Mouse (Mus musculus) layer of hippocampus, adult 18-20 months (tissue): ENCODE data around the gene Ntn1. TPM values are rescaled to one million over a fixed set of nuclear protein-coding genes. Genes with fewer than 3 reads are reported as not detected.
A peak's percentile ranks its signal among the peaks of the same experiment; 100 is the strongest.

ENCODE experiments used
- DNase-seq, 2 experiments: peaks; one replicate each; pipeline ENCODE4 v3.0.0; 2022; ENCODE audit warnings: low spot score in 2 of 2
- long read RNA-seq: library from polyadenylated mRNA; stranded (forward); transcript quantifications from one replicate; pipeline ENCODE4 v2.0.0, GENCODE M21; 2021
- total RNA-seq, 2 experiments: library from RNA; stranded (reverse); gene quantifications; 2 replicates each; pipeline ENCODE4 v1.2.3; 2021

The Ntn1 gene
- total RNA-seq = 1 to 10 TPM; 5.7 to 6.9 TPM
- long read RNA-seq, full-length matches to known transcripts = 1 of 4 reads
- long read RNA-seq, partial matches to known transcripts = 0 of 4 reads
- long read RNA-seq, other reads (novel, unspliced or antisense) = 3 of 4 reads

- no peak for DNase-seq
Observed at GRCm38 (mm10) chr11:68400727-68401219, at the start of gene Ntn1. TSS of gene Ntn1 (minus strand) at chr11:68400823.

- DNase-seq = no peak
Observed at GRCm38 (mm10) chr11:68448356-68448755, 47.7 kb upstream of the Ntn1 start.

GRCm38 (mm10) chr11:68447242-68447641 is 46.6 kb upstream of the Ntn1 start:
- DNase-seq = no peak

GRCm38 (mm10) chr11:68446547-68446946 is 45.9 kb upstream of the Ntn1 start:
- no peak for DNase-seq

GRCm38 (mm10) chr11:68445901-68446300 is 45.3 kb upstream of the Ntn1 start:
- DNase-seq = no peak

GRCm38 (mm10) chr11:68442983-68443638 is 42.5 kb upstream of the Ntn1 start:
- no peak for DNase-seq

- no peak for DNase-seq
Observed at GRCm38 (mm10) chr11:68442346-68442745, 41.7 kb upstream of the Ntn1 start.

GRCm38 (mm10) chr11:68440965-68441364 is 40.3 kb upstream of the Ntn1 start:
- DNase-seq = no peak

GRCm38 (mm10) chr11:68440100-68440499 is 39.5 kb upstream of the Ntn1 start:
- no peak for DNase-seq

- DNase-seq = no peak
Observed at GRCm38 (mm10) chr11:68436376-68436775, 35.8 kb upstream of the Ntn1 start.

- no peak for DNase-seq
Observed at GRCm38 (mm10) chr11:68435601-68436000, 35.0 kb upstream of the Ntn1 start.

- no peak for DNase-seq
Observed at GRCm38 (mm10) chr11:68434697-68435096, 34.1 kb upstream of the Ntn1 start.

- DNase-seq = no peak
Observed at GRCm38 (mm10) chr11:68433534-68433933, 32.9 kb upstream of the Ntn1 start.

GRCm38 (mm10) chr11:68432361-68433021 is 31.9 kb upstream of the Ntn1 start:
- DNase-seq = no peak

- DNase-seq = peak; percentile 13 to 67
Observed at GRCm38 (mm10) chr11:68431699-68432360, 31.2 kb upstream of the Ntn1 start, which contains the start of gene Pik3r5. TSS of gene Pik3r5 (plus strand) at chr11:68432121.

GRCm38 (mm10) chr11:68430662-68431061 is 30.0 kb upstream of the Ntn1 start:
- DNase-seq = no peak

- DNase-seq = no peak
Observed at GRCm38 (mm10) chr11:68427083-68427570, 26.5 kb upstream of the Ntn1 start.

GRCm38 (mm10) chr11:68425492-68426315 is 25.1 kb upstream of the Ntn1 start:
- no peak for DNase-seq

- DNase-seq = no peak
Observed at GRCm38 (mm10) chr11:68417831-68418230, 17.2 kb upstream of the Ntn1 start.

GRCm38 (mm10) chr11:68417001-68417400 is 16.4 kb upstream of the Ntn1 start:
- DNase-seq = no peak

GRCm38 (mm10) chr11:68408127-68408526 is 7.5 kb upstream of the Ntn1 start:
- peak; percentile 32 to 80 for DNase-seq
